Mouse (Mus musculus) bone marrow, adult 2 months (tissue): ENCODE results near the gene Nacc1. TPM values are rescaled to one million over a fixed set of nuclear protein-coding genes. Genes with fewer than 3 reads are reported as not detected.
"Not testable (repeated sequence)": the region's sequence is repeated elsewhere in the genome, so short reads cannot be mapped to it uniquely, and the experiment has no call there.

Experiments used
- H3K27ac ChIP-seq: fragments of 200-500 bp; 2 replicates; pipeline ENCODE4 v1.5.1; 2012; ENCODE audit warnings: low read depth, mild to moderate bottlenecking, control low read depth, inconsistent platforms, low read length; ENCODE audit not compliant: control insufficient read depth, poor library complexity, insufficient read depth
- H3K4me1 ChIP-seq: fragments of 200-500 bp; 2 replicates; pipeline ENCODE4 v1.6.1; 2011; ENCODE audit warnings: low read length; ENCODE audit not compliant: control insufficient read depth, insufficient read depth
- H3K4me3 ChIP-seq: fragments of 200-500 bp; replicated peaks from 2 replicates; pipeline ENCODE3; 2011; ENCODE audit warnings: mild to moderate bottlenecking, low read depth, low read length, control low read depth; ENCODE audit not compliant: control insufficient read depth
- CTCF ChIP-seq: fragments of 200-500 bp; IDR thresholded peaks from 2 replicates; pipeline ENCODE4 v1.5.1; 2011; ENCODE audit warnings: low read length, control low read depth; ENCODE audit not compliant: control insufficient read depth, insufficient read depth
- POLR2A ChIP-seq: fragments of 200-500 bp; IDR thresholded peaks from 2 replicates; pipeline ENCODE4 v1.6.1; 2011; ENCODE audit warnings: low read depth, mild to moderate bottlenecking, control low read depth, low read length, borderline replicate concordance; ENCODE audit not compliant: control insufficient read depth
- WGBS: fragments of 180-500 bp; shearing (Covaris S2); methylation state at CpG from one replicate; pipeline ENCODE4 v1.1.7; 2018; 5-methylcytosine and 5-hydroxymethylcytosine counted together
- polyA plus RNA-seq: library from polyadenylated mRNA; stranded (reverse); fragments of >200 nt; gene quantifications from 2 replicates; pipeline ENCODE4 v1.2.4, GENCODE M21; 2011; ENCODE audit warnings: low replicate concordance; ENCODE audit not compliant: missing spikeins, insufficient read depth, insufficient read length

The Nacc1 gene
- polyA plus RNA-seq, 1 experiment: 26.2 TPM

DNA sequence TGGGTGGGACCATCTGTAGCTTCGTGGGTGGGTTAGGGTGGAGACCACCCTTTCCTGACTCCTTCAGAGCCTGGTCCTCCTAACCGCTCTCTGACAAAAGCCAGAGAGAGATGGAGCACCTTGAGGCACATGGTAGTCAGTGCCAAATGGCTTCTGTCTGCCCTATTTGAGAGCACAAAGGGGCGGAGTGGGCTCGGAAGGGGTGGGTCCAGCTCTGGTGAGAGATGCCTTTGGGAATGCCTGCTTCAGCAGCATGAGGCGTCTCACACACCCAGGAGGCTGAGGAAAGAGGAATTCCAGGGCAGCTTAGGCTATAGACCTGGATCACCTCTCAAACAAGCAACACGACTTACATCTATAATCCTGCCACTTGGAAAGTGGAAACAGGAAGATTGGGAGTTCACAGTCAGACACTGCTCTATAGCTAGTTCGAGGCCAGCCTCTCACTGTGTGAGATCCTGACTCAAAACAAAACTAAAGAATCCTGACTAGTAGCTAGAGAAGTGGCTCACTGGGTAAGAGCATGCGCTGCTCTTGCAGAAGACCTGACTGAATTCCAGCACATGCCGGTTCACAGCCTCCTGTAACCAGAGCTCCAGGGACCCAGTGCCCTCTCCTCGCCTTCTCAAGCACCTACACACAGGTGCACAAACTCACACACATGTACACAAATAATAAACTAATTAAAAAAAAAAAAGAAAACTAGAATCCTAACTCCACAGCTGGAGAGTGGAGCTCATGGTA lies 53.6 kb downstream of the Nacc1 start:
- Histone ChIP-seq H3K4me1 (no peaks in the 10 kb centered on the region), H3K27ac (no peak overlapping the region), H3K4me3 (no peak overlapping the region)
- TF ChIP-seq POLR2A (no peak), CTCF (no peak)
- 77% methylated on average over 10 of the region's 10 CpGs for WGBS

DNA sequence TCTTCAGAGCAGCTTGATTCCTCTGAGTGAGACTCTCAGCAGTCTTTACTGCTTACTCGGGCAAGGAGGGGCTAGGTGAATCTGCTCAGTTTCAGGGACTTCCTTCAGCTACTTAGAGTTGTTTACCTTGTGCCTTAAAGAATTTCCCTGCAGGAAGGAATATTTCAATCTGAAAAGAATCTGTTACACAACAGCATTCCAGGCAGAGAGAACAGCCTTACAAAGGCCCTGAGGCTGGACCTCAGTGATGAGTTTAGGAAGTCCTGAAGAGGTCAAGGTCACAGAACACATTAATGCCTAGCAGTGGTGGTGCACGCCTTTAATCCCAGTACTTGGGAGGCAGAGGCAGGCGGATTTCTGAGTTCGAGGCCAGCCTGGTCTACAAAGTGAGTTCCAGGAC lies 55.8 kb downstream of the Nacc1 start:
- no peak overlapping the region for H3K27ac ChIP-seq
- H3K4me1 ChIP-seq: no peaks in the 10 kb centered on the region
- TF ChIP-seq POLR2A (no peak), CTCF (no peak)
- no peak overlapping the region for H3K4me3 ChIP-seq
- 89% methylated on average over 4 of the region's 4 CpGs for WGBS

DNA sequence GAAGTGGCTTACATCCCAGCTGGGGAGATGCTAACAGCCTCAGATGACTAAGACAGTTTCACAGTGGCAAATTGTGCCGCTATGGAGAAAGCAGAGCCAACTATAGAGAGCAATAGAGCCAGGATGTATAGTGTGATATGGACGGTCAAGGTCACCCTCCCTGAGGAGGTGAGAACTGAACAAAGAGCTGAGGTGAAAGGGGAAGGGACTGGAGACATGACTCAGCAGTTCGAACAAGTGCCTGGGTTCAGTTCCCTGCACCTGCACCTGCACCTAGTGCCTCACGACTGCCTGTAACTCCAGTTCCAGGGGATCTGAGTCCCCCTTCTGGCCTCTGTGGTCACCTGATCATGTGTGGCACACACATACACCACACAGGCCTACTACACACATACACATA lies 57.5 kb downstream of the Nacc1 start:
- no peak overlapping the region for H3K27ac ChIP-seq
- WGBS: 64% methylated on average over 4 of the region's 4 CpGs
- TF ChIP-seq CTCF: no peak
- no peak overlapping the region for H3K4me3 ChIP-seq
- H3K4me1 ChIP-seq: no peaks in the 10 kb centered on the region

DNA sequence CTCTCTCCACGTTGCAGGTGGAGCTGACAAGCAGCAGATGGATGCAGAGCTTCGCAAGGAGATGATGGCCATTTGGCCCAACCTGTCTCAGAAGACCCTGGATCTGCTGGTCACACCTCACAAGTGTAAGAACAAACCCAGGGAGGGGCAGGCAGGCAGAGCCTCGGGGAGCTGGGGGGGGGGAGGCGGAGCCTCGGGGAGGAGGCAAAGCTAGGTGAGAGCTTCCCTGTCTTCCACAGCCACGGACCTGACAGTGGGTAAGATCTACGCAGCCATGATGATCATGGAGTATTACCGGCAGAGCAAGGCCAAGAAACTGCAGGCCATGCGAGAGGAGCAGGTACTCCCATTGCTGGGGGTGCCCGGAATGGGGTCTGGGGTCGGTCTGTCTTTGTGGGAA lies 58.1 kb downstream of the Nacc1 start:
- H3K4me1 ChIP-seq: no peaks in the 10 kb centered on the region
- no peak overlapping the region for H3K27ac ChIP-seq
- H3K4me3 ChIP-seq: no peak overlapping the region
- 78% methylated on average over 11 of the region's 11 CpGs for WGBS
- TF ChIP-seq CTCF (no peak), POLR2A (no peak)

DNA sequence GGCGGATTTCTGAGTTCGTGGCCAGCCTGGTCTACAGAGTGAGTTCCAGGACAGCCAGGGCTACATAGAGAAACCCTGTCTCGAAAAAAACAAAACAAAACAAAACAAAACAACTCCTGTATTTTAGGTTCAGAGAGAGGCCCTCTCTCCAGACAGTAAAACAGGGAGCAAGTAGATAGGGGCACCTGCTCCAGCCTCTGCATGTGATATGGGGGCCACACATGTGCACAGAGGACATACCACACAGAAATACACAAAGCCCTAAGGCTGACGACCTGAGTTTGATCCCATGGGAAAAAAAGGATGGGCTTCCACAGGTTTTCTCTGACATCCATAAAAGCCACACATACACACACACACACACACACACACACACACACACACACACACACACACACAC lies 64.2 kb downstream of the Nacc1 start:
- not testable (repeated sequence) for H3K4me3 ChIP-seq, H3K4me1 ChIP-seq, H3K27ac ChIP-seq
- 76% methylated on average over 4 of the region's 4 CpGs for WGBS

DNA sequence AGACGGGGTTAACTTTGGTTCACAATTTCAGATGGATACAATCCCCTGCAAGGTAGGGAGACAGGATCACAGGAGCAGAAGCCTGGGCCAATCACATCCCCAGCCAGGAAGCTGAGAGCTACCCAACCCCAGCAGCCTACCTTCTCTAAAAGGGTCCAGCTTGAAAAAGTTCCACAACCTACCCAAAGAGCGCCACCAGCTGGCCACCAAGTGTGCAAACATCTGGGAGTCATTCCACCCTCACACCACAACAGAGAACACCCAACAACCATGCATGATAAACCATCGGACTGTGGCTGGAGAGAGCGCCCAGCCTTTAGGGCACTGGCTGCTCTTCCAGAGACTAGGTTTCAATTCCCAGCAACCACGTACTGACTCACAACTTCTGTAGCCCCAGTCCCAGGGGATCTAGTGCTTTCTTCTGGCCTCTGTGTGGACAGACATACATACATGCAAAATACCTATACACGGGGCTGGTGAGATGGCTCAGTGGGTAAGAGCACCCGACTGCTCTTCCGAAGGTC lies 66.5 kb downstream of the Nacc1 start:
- Histone ChIP-seq H3K4me3 (no peak overlapping the region), H3K4me1 (no peaks in the 10 kb centered on the region; the same call in 1 of the 2 replicates), H3K27ac (no peak overlapping the region)
- TF ChIP-seq POLR2A (no peak), CTCF (0 out of 2 replicates have a peak, but pooled peaks have one; percentile 29)
- 75% methylated on average over 8 of the region's 8 CpGs for WGBS

Other genes starting within 250 kb of the Nacc1 start
- gene Ier2, start 25.0 kb downstream of the Nacc1 start, polyA plus RNA-seq: 13.2 and 49.9 TPM in 2 replicates
- 78.9 and 134 TPM in 2 replicates for gene Trmt1, start 1.6 kb downstream of the Nacc1 start, polyA plus RNA-seq
- 59.2 and 125 TPM in 2 replicates for gene Lyl1, start 13.6 kb upstream of the Nacc1 start, polyA plus RNA-seq
- gene G430095P16Rik, start 35.1 kb upstream of the Nacc1 start, polyA plus RNA-seq: 12.0 and 27.2 TPM in 2 replicates
- 20.6 and 23.7 TPM in 2 replicates for gene Nfix, start 112.5 kb upstream of the Nacc1 start, polyA plus RNA-seq
- 2.2 and 3.3 TPM in 2 replicates for gene Dand5, start 135.0 kb upstream of the Nacc1 start, polyA plus RNA-seq
- 9.2 and 20.5 TPM in 2 replicates for gene Gadd45gip1, start 143.7 kb upstream of the Nacc1 start, polyA plus RNA-seq
- 169 and 222 TPM in 2 replicates for gene Rad23a, start 152.8 kb upstream of the Nacc1 start, polyA plus RNA-seq
- gene Calr, start 159.1 kb upstream of the Nacc1 start, polyA plus RNA-seq: 342 and 475 TPM in 2 replicates
- gene Farsa, start 169.1 kb upstream of the Nacc1 start, polyA plus RNA-seq: 36.6 and 59.1 TPM in 2 replicates
- 32.6 and 36.7 TPM in 2 replicates for gene Syce2, start 184.2 kb upstream of the Nacc1 start, polyA plus RNA-seq
- 19.1 and 33.0 TPM in 2 replicates for gene Gcdh, start 206.1 kb upstream of the Nacc1 start, polyA plus RNA-seq
- 142 and 168 TPM in 2 replicates for gene Klf1, start 214.1 kb upstream of the Nacc1 start, polyA plus RNA-seq
- gene Dnase2a, start 220.7 kb upstream of the Nacc1 start, polyA plus RNA-seq: 35.0 and 54.0 TPM in 2 replicates
- not detected in 2 replicates for gene Mast1, start 249.5 kb upstream of the Nacc1 start, polyA plus RNA-seq